Mouse (Mus musculus) adrenal gland, adult 10 weeks (tissue): Measurements from ENCODE around the gene Kat2b. TPM values are rescaled to one million over a fixed set of nuclear protein-coding genes. Genes with fewer than 3 reads are reported as not detected.

Source experiments
- polyA plus RNA-seq: library from polyadenylated mRNA; stranded (reverse); fragments of 350-450 nt; fragmentation: Illumina TruSeq; extraction: RNeasy Lipid Tissue Mini Kit (QIAGEN cat#74804); gene quantifications from one replicate; pipeline ENCODE4 v1.2.3, GENCODE M21; 2014; ENCODE audit warnings: low read depth, low replicate concordance

Gene Kat2b
- 371 TPM for polyA plus RNA-seq

GRCm38 (mm10) chr17:53566161-53566918 is at the start of gene Kat2b:
Gene Kat2b (plus strand): TSS chr17:53566861.

GRCm38 (mm10) chr17:53539351-53539750 is 27.3 kb upstream of the Kat2b start, which contains the start of gene Pp2d1:
Gene Pp2d1 (minus strand): TSS chr17:53539451.

GRCm38 (mm10) chr17:53688877-53689802 is 122.5 kb downstream of the Kat2b start, which contains the start of gene Sgo1:
Gene Sgo1 (minus strand): TSS chr17:53689333.

Other genes starting within 250 kb of the Kat2b start
- gene Efhb, start 103.5 kb upstream of the Kat2b start, polyA plus RNA-seq: 0.64 TPM
- gene Rab5a, start 87.6 kb upstream of the Kat2b start, polyA plus RNA-seq: 444 TPM
- not detected for gene Pp2d1, start 27.4 kb upstream of the Kat2b start, polyA plus RNA-seq
- gene Sgo1, start 122.5 kb downstream of the Kat2b start, polyA plus RNA-seq: 2.4 TPM